Mouse (Mus musculus): ENCODE data around the gene Serbp1. TPM values are rescaled to one million over a fixed set of nuclear protein-coding genes. Genes with fewer than 3 reads are reported as not detected.
A peak's percentile ranks its signal among the peaks of the same experiment; 100 is the strongest.

The Serbp1 gene
- polyA plus RNA-seq, 1 experiment from 2014 or later: 404 TPM

GRCm38 (mm10) chr6:67241263-67241662 is 3.3 kb downstream of the Serbp1 start:
- peaks cover 6% of the 10 kb centered on the region; the same call in 1 of the 2 replicates for H3K4me1 ChIP-seq
- H3K4me3 ChIP-seq: no peak overlapping the region
- WGBS: 98% methylated on average over 3 of the region's 3 CpGs
- ATAC-seq (ENCODE audit: low FRiP score): no peak
- H3K9ac ChIP-seq: no peak overlapping the region
- H3K4me2 ChIP-seq (replicated peaks): no peak overlapping the region
- no peaks in the 10 kb centered on the region for H3K27me3 ChIP-seq
- H3K36me3 ChIP-seq: no peaks in the 10 kb centered on the region
- no peaks in the 10 kb centered on the region for H3K9me3 ChIP-seq (replicated peaks)
- no peak overlapping the region for H3K27ac ChIP-seq

DNA sequence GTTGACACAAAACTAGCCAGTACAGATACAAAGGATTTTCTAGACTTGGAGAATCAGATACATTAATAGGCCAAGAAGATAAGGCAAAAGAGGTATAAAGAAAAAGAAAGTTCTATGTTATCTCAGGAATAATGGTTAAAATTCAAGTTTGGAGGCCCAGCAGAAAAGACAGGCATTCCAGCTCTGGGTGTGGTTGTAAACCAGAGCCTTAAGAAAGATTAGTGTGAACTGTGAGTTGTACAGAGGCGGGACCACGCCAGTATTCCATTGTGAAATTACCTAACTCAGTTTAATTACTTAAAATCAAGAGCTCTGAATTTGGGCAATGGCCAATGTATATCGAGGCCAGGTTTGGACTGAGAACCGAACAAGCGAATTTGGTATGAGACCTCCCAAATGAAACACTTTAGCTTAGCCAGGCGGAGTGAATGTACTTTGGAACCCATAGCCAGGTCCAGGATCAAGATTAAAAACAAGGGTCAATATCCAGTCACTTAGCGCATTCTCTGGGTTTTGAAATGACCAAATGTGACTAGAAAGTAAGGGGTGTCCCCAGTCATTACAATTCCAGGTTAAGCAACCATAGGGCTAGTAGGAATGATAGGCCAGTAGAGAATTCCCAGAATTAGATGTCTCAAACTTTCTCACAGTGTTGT is 5.9 kb downstream of the Serbp1 start:
- Histone ChIP-seq H3K36me3 (no peaks in the 10 kb centered on the region), H3K4me1 (no peaks in the 10 kb centered on the region), H3K9ac (no peak overlapping the region), H3K9me3 (replicated peaks) (no peaks in the 10 kb centered on the region), H3K4me3 (no peak overlapping the region), H3K27me3 (no peaks in the 10 kb centered on the region), H3K4me2 (replicated peaks) (no peak overlapping the region), H3K27ac (no peak overlapping the region)
- 96% methylated on average over 7 of the region's 7 CpGs for WGBS
- ATAC-seq (ENCODE audit: low FRiP score): no peak

- no peaks in the 10 kb centered on the region for H3K27me3 ChIP-seq
- no peak overlapping the region for H3K9ac ChIP-seq
- H3K4me2 ChIP-seq (replicated peaks): no peak overlapping the region
- no peaks in the 10 kb centered on the region for H3K36me3 ChIP-seq
- H3K4me3 ChIP-seq: no peak overlapping the region
- ATAC-seq (ENCODE audit: low FRiP score): no peak
- no peaks in the 10 kb centered on the region for H3K4me1 ChIP-seq
- no peak overlapping the region for H3K27ac ChIP-seq
- WGBS: 86% methylated on average over 5 of the region's 5 CpGs
- no peaks in the 10 kb centered on the region for H3K9me3 ChIP-seq (replicated peaks)
Observed at GRCm38 (mm10) chr6:67244451-67244850, 6.5 kb downstream of the Serbp1 start.

- H3K27me3 ChIP-seq: no peaks in the 10 kb centered on the region
- no peak for ATAC-seq (ENCODE audit: low FRiP score)
- H3K27ac ChIP-seq: no peak overlapping the region
- H3K9me3 ChIP-seq (replicated peaks): no peaks in the 10 kb centered on the region
- no peak overlapping the region for H3K4me2 ChIP-seq (replicated peaks)
- H3K4me1 ChIP-seq: no peaks in the 10 kb centered on the region
- no peaks in the 10 kb centered on the region for H3K36me3 ChIP-seq
- WGBS: 91% methylated on average over 4 of the region's 4 CpGs
- no peak overlapping the region for H3K9ac ChIP-seq
- H3K4me3 ChIP-seq: no peak overlapping the region
Observed at GRCm38 (mm10) chr6:67251095-67251494, 13.1 kb downstream of the Serbp1 start.

DNA sequence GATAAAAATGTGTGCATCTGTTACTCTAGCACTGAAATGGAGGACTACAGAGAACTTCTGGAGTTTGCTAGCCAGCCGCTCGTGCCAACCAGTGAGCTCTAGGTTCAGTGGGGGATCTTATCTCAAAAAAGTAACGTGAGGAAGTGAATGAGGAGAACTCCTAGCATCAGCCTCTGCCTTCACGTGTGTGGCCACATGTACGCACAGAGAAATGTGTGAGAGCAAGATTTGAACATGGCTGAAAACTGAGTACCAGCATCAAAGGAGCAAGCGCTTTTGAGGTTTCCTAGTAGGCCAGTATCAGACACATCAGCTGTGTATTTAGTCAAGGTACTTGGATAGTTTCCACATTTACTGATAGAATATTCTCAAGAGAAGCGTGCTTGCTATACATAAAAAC is 27.0 kb downstream of the Serbp1 start:
- Histone ChIP-seq H3K27me3 (no peaks in the 10 kb centered on the region), H3K4me1 (peaks cover 8% of the 10 kb centered on the region), H3K36me3 (no peaks in the 10 kb centered on the region), H3K27ac (no peak overlapping the region), H3K4me3 (no peak overlapping the region), H3K9ac (no peak overlapping the region), H3K4me2 (replicated peaks) (no peak overlapping the region), H3K9me3 (replicated peaks) (no peaks in the 10 kb centered on the region)
- ATAC-seq (ENCODE audit: low FRiP score): no peak
- WGBS: 91% methylated on average over 7 of the region's 7 CpGs

DNA sequence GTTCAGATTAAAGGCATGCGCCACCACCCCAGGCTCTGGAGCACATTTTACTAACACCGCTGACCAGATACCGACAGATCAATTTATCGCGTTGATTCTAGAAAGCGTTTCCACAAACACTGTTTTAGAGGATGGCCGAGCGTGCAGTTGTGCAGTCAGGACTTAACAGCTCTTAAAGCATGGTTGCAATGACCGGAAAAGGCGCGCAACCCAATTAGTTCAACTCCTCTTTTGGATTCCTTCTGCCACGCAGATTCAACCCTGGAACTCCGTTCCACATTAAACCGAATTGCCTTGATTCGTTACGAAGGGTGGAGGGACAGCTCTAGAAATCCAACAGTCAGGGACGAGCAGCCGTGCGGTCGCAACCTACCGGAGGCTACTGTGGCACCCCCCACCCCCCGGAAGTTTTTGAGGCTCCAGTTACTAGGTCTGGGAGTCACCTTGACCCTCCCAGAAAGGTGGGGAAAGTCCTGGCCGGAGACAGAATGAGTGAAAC is 28.2 kb downstream of the Serbp1 start:
- Histone ChIP-seq H3K9me3 (replicated peaks) (no peaks in the 10 kb centered on the region), H3K9ac (peak overlapping the region; percentile 49), H3K36me3 (no peaks in the 10 kb centered on the region), H3K4me2 (replicated peaks) (peak overlapping the region; percentile 81), H3K27ac (no peak overlapping the region), H3K27me3 (no peaks in the 10 kb centered on the region), H3K4me3 (peak overlapping the region; percentile 91), H3K4me1 (peaks cover 10% of the 10 kb centered on the region)
- WGBS: 1% methylated on average over 23 of the region's 23 CpGs
- peak; percentile 79 for ATAC-seq (ENCODE audit: low FRiP score)

DNA sequence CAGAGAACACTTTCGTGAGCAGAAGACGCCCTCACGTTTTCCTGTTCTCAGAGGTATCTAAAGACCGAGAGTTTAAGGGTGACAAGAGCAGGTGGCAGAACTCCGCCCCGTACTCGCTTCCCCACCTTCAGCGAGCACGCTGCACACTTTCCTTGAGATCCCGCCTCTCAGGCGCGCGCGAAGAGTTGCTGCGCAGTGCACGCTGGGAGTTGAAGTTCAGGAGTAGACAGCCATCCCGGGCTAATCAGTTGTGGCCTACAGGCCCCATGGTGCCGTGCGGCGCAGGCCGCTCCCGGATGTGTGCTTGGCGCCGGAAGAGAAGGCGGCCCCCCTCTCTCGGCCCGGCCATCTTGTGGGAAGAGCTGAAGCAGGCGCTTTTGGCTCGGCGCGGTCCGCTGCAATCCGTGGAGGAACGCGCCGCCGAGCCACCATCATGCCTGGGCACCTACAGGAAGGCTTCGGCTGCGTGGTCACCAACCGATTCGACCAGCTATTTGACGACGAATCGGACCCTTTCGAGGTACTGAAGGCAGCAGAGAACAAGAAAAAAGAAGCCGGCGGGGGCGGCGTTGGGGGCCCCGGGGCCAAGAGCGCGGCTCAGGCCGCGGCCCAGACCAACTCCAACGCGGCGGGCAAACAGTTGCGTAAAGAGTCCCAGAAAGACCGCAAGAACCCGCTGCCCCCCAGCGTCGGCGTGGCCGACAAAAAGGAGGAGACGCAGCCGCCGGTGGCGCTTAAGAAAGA is 28.9 kb downstream of the Serbp1 start:
- Histone ChIP-seq H3K27ac (peak overlapping the region; percentile 92), H3K4me1 (peaks cover 10% of the 10 kb centered on the region), H3K36me3 (no peaks in the 10 kb centered on the region), H3K4me3 (peak overlapping the region; percentile 91), H3K27me3 (no peaks in the 10 kb centered on the region), H3K9me3 (replicated peaks) (no peaks in the 10 kb centered on the region), H3K9ac (peak overlapping the region; percentile 95), H3K4me2 (replicated peaks) (peak overlapping the region; percentile 81)
- ATAC-seq (ENCODE audit: low FRiP score): peak; percentile 100
- WGBS: under 1% methylated on average over 68 of the region's 68 CpGs

DNA sequence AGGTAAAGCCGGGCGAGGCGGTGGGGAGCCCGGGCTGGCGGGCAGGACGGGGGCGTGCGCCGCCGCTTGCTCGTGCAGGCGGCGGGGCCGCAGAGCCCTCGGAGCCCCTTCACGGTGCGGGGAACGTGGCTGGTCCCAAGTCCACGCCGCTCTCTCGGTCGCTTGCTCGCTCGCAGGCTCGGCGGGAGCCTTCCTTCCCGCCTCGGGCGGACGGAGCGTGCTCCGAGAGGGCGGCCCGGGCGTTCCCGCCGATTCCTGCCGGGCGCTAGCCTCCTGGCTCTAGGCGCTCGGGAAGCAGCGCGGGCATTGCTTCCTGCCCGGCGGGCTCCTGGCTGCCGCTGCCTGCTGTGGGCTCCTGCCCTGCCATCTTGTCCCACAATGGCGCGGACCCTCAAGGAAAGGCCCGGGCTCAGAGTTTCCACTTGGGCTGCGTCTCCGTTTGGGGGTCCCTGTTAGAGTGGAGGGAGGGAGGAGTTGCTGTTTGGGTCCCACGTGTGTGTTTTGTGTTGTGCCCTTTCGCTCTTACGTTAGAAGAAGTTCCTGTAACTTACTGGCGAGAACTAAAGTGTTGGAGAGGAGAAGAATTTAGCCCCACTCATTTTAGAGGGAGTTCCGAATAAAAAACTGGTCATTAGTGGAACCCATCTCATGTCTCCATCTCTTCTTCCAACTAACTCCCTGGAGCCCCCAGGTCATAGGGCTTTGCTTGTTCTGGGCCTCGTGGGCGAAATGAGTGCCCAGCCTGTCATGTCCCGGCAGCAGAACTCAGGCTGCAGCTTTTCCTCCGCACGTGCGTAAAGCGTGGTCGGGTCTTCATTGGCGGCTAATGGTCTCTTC is 29.6 kb downstream of the Serbp1 start:
- H3K4me3 ChIP-seq: peak overlapping the region; percentile 91
- no peaks in the 10 kb centered on the region for H3K9me3 ChIP-seq (replicated peaks)
- H3K27me3 ChIP-seq: no peaks in the 10 kb centered on the region
- H3K36me3 ChIP-seq: peaks cover under 1% of the 10 kb centered on the region; the same call in 1 of the 2 replicates
- under 1% methylated on average over 60 of the region's 65 CpGs for WGBS
- peak overlapping the region; percentile 95 for H3K9ac ChIP-seq
- ATAC-seq (ENCODE audit: low FRiP score): peak; percentile 51
- peaks cover 10% of the 10 kb centered on the region for H3K4me1 ChIP-seq
- H3K27ac ChIP-seq: peak overlapping the region; percentile 92
- H3K4me2 ChIP-seq (replicated peaks): peak overlapping the region; percentile 81

DNA sequence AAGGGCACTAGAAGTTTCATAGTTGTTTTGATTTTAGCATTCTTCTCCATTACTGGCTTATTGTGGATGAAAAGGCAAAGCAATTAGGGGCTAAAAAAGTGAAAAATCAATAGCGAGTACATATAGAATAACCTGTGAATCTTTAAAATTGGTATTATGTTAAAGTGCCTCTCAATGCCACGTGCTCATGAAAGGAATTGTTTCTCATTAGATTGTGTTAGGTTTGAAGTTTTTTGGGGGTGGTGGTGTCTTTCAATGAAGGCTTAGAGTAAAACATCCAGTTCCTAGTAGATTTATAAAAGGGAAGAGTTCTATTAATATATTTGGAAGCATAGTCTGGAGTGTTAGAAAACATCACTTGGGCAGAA is 30.3 kb downstream of the Serbp1 start:
- Histone ChIP-seq H3K4me2 (replicated peaks) (peak overlapping the region; percentile 81), H3K27me3 (no peaks in the 10 kb centered on the region), H3K36me3 (peaks cover 4% of the 10 kb centered on the region), H3K9me3 (replicated peaks) (no peaks in the 10 kb centered on the region), H3K9ac (peak overlapping the region; percentile 95), H3K27ac (no peak overlapping the region), H3K4me3 (peak overlapping the region; percentile 91), H3K4me1 (peaks cover 10% of the 10 kb centered on the region)
- no peak for ATAC-seq (ENCODE audit: low FRiP score)
- 0% methylated on average over 2 of the region's 2 CpGs for WGBS

- Histone ChIP-seq H3K27me3 (no peaks in the 10 kb centered on the region), H3K4me1 (peaks cover 12% of the 10 kb centered on the region), H3K4me3 (peak overlapping the region; percentile 27), H3K36me3 (peaks cover 8% of the 10 kb centered on the region), H3K9me3 (replicated peaks) (no peaks in the 10 kb centered on the region), H3K9ac (no peak overlapping the region), H3K4me2 (replicated peaks) (peak overlapping the region; percentile 81), H3K27ac (no peak overlapping the region)
- ATAC-seq (ENCODE audit: low FRiP score): no peak
- 13% methylated on average over 1 of the region's 1 CpGs for WGBS
Observed at GRCm38 (mm10) chr6:67268983-67269382, 31.0 kb downstream of the Serbp1 start.

- Histone ChIP-seq H3K9ac (no peak overlapping the region), H3K9me3 (replicated peaks) (no peaks in the 10 kb centered on the region), H3K36me3 (peaks cover 11% of the 10 kb centered on the region), H3K27ac (no peak overlapping the region), H3K4me2 (replicated peaks) (peak overlapping the region; percentile 81), H3K4me1 (peaks cover 12% of the 10 kb centered on the region), H3K27me3 (no peaks in the 10 kb centered on the region), H3K4me3 (peak overlapping the region; percentile 27)
- 56% methylated on average over 2 of the region's 2 CpGs for WGBS
- no peak for ATAC-seq (ENCODE audit: low FRiP score)
Observed at GRCm38 (mm10) chr6:67269459-67269858, 31.5 kb downstream of the Serbp1 start.

DNA sequence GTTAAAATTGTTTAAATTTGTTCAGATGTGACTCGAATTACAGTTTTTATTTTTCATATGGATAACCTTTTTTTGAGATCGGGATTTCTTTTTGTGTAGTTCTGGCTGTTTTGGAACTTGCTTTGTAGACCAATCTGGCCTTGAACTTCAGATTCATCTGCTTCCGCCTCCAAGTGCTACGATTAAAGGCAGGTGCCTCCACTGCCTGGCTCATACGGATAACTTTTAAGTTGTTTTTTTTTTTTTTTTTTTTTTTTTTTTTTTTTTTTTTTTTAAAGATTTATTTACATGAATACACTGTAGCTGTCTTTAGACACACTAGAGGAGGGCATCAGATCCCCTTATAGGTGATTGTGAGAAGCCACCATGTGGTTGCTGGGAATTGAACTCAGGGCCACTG is 40.0 kb downstream of the Serbp1 start:
- Histone ChIP-seq H3K36me3 (peaks cover 37% of the 10 kb centered on the region), H3K9me3 (replicated peaks) (no peaks in the 10 kb centered on the region), H3K27ac (no peak overlapping the region), H3K4me3 (no peak overlapping the region), H3K27me3 (no peaks in the 10 kb centered on the region), H3K9ac (no peak overlapping the region), H3K4me2 (replicated peaks) (no peak overlapping the region), H3K4me1 (0 out of 2 replicates have a peak, but pooled peaks cover 2% of the 10 kb centered on the region)
- WGBS: 90% methylated on average over 5 of the region's 5 CpGs
- no peak for ATAC-seq (ENCODE audit: low FRiP score)
